Mouse (Mus musculus) CD4-positive helper T cell, adult 2 months (primary cell): Measurements from ENCODE around the gene Unc13d.

Experiments used
- DNase-seq: peaks from one replicate; pipeline ENCODE4 v3.0.0-alpha.2; 2012; ENCODE audit warnings: low read depth, missing footprints, low spot score

Unc13d gene

DNA sequence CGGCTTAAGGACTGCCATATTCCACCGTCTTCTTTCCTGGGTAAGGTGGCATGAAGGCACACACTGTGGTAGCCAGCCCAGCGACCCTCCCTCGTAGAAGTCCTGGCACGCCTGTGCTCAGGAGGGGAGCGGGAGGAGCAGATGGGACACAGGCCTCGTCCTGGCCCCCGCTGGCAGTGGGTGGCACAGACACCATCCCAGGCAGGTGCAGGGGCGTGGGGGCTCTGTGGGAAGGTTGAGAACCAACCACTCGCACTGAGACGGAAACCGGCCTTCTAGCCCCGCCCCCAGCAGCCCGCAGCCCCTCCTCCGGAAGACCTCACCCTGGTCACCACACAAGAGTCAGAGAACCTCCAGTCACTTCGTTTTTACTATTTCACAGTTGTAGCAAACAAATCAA lies 460 bp upstream of the Unc13d start:
- DNase-seq: peak; percentile 89

DNA sequence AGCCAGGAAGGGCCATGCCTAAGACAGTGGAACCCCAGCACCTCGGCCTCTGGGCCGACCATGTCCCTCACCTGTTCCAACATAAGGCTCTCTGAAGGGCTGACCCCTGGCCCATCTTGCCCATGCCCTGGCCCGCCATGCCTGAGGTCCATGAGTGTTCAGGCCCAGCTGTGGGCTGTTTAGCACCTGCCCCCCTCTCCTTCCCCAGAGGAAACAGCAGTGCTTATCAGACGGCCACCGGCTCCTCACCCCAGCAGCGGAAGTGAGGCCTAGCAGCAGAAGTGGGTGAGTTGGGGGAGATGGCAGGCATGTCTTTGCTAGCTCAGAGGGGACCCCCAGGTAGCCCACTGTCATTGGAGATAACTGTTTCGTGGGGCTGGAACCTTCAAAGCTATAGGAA lies 925 bp downstream of the Unc13d start:
- DNase-seq: peak; percentile 66

DNA sequence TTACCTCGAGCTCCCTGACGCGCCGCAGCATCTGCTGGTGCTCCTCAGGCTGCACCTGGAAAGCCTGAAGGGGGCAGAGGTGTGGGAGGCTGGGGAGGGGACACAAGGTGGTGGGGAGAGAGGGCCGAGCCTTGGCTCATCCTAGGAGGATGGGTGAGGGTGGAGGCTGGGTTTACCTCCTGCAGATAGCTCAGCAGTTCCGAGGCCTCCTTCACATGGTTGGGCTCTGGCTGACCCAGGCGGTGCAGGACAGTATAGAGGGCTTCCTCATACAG lies 1.6 kb downstream of the Unc13d start:
- DNase-seq: peak; percentile 34

DNA sequence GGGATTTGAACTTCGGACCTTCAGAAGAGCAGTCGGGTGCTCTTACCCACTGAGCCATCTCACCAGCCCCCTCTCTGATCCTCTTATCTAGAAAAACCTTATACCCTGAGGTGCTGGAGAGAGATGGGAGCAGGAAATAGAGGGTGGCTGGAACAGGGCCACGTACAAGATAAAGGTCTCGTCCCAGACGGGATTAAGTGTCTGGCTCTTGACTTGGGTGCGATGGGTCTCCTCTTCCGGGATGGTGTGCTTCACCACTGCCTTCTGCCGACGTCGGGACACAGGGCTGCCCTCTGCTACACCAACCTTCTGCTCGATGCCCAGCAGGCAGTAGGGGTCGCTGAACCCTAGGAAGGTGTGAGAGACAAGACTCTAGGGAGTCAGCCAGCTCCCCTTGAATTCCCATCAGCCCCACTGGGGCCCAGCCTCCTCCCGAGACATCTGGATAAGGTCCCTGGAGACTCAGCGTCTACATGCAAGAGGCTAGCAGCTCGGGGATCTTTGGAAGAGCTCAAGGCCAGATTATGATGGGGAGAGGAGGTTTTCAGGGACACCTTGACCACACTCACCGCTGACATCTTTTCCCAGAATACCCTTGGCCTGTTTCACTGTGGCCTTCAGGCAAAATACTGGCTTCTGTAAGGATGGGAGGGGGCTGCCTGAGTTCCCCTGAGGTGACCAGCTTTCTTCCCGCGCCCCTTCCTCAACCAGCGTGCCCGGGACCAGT lies 2.1 kb downstream of the Unc13d start:
- no peak for DNase-seq

DNA sequence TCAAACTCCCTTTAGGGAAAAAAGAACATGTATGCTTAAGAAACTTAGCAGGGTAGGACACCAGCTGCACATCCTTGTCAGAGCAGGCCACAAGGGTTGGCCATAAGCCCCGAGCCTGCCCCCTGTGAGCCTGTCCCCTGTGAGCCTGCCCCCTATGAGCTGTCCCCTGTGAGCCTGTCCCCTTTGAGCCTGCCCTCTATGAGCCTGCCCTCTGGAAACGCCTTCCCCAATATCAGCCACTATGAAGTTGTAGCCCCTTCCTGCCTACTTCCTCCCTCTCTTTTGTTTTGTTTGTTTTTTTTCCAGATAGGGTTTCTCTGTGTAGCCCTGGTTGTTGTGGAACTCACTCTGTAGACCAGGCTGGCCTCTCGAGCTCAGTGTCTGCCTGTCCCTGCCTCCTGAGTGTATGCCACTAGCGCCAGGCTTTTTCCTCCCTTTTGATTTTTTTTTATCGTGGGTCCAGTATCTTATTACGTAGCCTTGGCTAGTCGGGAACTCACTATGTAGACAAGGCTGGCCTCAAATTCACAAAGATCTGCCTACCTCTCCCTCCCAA lies 3.2 kb downstream of the Unc13d start:
- DNase-seq: no peak

DNA sequence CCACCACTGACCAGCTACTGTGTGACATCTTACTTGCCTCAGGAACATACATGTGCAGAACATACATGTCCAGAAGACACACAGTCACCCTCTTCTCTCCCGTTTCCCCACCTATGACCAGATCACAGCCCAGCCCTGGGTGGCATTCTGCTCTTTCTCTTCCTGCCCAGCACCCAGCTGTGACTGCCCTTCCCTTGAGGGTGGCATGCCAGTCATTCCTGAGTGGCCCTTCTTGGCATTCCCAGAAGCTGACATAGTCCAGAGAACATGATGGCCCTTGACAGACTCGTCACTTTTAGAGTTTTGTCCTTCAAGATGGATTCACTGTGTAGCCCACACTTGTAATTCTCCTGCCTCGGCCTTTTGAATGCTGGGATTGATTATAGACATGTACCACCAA lies 5.2 kb downstream of the Unc13d start:
- no peak for DNase-seq

DNA sequence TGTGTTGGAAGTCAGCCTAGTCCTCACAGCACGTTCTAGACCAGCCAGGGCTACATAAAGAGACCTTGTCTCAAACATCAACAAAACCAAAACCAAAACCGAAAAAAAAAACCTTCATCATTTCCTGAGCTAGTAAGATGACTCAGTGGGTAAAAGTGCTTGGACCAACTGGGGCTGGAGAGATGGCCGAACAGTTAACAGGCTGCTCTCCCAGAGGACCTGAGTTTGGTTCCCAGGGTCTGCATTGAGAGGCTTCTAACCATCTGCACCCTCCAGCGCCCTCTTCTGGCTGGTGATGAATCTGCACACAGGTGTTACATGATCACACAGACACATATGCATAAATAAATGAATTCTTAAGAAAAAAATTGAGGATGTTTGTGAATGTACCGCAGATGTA lies 6.3 kb downstream of the Unc13d start:
- peak; percentile 72 for DNase-seq

DNA sequence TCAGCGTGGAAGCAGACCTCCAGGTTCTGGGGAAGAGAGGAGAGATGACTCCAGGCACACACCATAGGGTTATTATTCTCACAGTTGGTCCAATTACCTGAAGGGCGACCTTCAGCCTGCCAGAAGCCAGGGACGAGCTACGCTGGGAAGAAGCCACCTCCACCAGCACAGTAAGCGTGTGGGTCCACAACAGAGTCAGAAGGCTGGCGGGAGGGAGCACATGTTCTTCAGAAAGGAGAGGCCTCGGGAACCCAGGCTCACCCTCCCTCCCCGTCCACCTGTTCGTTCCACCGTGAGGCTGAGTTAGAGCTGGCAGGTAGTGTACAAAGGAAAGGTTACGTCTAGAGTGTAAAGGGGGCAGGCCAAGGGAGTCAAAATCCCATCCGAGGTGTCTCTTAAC lies 12.4 kb downstream of the Unc13d start:
- DNase-seq: no peak

DNA sequence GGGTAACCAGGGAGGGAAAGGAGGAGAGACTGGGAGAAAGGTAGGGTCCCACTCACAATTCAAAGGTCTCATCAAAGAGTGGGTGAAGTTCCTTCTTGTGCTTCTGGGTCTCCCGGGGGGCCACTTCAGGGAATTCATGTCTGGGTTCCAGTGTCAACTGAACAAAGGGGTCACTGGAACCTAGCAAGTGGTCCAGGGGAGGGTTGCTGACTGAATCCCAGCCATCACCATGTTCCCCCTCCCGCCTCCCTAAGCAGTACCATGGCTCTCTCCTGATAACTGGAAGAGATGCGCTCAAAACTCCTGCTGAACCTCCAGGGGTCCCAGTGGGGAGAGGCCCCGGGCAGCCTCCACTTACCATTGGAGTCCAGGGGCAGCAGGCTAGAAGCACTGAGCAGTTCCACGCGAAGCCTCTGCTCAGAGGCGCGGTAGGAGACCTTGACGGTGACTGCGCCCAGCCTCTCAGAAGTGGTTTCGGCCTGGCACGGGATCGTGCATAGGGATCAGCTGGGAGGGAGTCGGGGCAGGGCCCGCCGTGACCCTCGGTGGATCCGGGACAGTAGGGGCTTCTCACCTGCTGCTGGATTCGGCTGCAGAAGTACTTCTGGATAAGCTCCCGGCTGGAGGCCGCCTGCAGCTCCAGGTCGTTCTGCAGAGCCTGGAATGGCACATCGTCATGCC lies 13.4 kb downstream of the Unc13d start:
- no peak for DNase-seq

DNA sequence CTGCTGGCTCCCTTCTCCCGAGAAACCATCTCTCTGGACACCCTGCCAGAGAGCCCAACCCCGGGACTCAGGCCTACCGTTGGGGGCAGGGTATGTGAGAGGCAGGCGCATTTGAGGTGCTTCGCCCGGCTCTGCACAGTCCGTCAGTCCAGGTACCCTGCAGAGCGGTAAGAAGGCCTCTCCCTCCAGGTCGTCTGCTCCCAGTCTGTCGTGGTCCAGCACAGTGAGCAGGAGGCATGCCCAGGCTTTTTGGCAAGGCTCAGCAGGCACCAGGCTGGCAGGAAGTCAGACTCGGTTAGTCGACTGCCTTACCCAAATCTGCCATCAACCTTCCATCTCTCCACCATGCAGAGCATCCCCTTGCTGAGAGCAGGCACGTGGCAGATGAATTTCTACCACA lies 14.2 kb downstream of the Unc13d start:
- DNase-seq: no peak

DNA sequence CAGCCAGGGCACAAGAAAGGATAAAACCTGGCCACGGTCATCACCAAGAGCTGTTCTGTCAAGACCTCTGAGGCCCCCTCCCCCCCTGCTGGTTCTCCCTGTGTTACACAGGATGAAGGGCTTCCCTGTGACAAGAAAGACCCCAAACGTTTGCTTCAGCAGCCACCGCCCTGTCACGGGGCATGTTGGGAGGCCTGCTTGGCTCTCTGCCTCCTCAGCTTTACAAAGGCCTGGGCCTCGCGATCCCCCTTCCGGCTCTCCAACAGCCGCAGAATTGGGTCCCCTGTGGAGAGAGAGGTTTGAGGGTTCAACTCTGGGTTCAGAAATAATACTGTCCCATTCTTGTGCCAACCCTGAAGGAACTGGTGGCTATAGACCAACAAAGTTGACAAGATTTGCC lies 15.2 kb downstream of the Unc13d start:
- no peak for DNase-seq

DNA sequence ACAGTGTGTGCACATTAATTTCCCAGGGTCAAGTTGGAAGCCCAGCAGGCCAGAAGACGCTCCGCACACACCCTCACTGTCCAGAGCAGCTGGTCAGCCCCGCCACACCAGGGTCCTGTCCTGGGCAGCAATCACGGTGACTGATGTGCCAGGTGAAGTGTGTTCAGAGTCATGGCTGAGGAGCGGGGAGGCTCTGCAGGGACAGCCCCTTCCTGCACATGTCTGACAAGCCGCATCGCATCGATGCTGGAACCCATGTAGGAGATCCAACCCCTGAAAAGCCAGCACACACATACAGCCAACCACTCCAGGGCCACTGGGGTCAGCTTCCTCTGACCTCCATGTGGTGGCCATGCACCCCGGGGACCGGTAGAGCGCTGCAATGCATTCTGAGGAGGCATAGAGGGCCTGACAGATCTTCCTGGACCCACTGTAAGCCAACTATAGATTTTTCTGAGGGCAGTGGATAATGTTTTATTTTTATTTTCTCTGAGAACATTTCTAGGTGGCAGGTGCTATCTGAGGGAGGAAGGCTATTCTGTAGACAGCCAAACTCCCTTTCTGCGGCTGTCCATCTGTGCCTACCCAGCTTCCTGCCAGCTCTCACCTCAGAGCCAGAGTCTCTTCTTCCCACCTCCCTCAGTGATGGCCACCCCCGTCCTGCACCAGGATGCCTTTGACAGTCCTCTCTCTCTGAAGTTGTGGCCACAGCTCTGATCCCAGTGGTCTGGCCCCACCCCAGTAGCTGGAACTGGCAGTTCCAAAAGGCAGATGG lies 15.9 kb downstream of the Unc13d start:
- DNase-seq: no peak

DNA sequence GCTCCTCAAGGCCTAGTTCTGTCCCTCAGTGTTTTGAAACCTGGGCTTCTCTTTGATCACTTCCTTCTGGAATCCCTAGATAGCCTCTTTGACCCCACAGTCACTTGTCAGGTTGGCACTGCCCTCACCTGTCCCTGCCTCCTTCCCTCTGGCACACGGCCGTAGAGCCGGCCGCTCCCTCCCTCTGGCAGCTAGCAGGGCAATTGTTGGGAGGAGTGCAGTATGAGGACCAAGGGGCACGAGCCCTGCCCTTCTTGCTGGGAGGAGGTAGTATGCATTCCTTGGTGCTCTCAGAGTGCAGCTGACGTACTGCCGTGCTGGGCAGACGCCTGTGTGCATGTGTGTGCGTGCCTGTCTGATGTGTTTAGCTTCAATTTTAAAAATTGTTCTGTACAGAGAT lies 17.2 kb downstream of the Unc13d start:
- no peak for DNase-seq

DNA sequence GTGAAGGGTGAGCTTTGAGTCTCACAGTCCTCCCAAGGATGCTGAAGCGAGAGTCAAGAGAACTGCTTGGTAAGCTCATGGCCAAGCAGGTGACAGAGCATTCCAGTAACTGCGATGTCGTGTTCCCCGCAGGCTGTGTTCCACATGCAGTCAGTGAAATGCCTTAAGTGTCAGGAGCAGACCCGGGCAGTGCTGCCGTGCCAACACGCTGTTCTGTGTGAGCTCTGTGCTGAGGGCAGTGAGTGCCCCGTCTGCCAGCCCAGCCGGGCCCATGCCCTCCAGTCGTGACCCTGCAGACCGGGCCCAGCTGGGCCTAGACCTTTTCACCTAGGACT lies 18.1 kb downstream of the Unc13d start:
- DNase-seq: no peak

DNA sequence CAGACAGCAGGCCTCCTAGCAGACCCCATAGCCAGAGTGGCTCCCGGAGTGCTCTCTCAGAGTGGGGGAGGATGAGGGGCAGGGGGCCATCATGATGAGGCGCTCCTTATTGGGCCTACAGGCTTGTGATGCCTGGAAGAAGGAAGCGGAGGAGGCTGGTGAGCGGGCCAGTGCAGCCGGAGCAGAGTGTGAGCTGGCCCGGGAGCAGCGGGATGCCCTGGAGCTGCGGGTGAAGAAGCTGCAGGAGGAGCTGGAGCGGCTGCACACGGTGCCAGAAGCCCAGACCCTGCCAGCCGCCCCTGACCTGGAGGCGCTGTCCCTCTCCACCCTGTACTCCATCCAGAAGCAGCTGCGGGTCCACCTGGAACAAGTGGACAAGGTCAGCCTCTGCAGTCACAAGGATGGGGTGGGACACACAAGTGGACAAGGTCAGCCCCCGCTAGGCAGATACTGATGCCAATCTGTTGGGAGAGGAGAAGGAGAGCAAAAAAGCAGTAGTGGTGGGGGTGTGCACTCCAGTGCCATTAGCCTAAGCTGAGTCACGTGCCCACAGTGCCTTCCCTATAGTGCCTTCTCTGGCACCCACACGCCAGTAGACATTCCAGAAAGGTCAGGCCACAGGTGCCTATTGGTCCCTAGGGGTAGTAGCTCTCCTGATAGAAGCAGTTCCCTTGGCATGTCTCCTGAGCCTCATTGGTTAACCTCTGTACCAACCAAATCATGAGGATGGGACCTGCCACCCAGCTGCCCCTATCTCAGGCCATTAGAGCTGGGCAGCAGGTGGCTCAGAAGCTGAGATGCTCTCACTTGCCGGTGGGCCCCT lies 18.7 kb downstream of the Unc13d start:
- no peak for DNase-seq

DNA sequence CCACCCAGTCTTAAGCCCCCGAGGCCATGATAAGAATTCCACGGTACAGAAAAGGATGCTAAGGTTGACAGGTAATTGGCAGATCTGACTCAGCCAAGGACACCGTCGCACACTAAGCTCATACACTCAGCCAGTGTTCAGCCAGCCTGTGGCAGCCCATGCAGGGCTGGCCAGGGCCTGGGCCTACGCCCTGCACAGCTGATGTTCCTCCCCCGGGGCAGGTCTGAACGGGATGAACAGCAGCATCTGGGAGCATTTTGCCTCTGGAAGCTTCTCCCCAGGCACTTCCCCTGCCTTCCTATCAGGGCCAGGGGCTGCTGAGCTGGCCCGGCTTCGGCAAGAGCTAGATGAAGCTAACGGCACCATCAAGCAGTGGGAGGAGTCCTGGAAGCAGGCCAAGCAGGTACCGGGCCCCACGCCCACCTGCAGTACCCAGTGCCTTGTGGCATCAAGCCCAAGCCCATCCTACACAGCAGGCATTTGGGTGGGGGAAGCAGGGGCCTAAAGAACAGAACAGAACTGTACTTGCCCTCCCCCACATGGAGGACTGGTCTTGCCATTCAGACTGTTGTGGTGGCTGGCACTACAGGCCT lies 19.6 kb downstream of the Unc13d start:
- no peak for DNase-seq

DNA sequence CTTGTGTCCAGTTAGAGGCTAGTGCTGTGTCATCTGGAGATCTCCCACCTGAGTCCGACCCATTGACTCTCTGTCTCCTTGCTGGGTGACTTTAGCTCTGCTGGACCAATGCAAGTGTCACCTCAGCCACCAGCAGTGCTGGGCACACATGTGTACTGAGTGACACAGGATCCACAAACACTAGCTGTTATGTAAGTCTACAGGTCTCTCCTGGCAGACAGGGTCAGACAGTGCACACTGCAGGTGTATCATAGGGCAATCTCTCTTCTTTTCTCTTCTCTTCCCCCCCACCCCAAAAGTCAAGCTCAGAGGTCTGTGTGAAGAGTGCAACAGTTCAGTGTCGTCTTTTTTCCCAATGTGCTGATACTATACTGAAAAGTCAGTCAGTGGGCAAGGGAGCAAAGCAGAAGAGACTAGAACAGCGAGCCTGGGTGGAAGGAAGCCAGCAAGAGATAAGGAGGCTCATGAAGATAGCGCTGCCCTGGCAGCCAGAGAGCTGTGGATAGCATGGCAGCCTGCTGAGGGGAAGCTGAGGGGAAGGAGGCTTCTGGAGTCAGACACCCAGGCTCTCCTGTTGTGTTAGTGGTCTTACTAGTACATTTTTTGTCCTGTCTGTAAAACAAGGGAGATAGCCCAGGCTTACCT lies 20.4 kb downstream of the Unc13d start:
- no peak for DNase-seq

DNA sequence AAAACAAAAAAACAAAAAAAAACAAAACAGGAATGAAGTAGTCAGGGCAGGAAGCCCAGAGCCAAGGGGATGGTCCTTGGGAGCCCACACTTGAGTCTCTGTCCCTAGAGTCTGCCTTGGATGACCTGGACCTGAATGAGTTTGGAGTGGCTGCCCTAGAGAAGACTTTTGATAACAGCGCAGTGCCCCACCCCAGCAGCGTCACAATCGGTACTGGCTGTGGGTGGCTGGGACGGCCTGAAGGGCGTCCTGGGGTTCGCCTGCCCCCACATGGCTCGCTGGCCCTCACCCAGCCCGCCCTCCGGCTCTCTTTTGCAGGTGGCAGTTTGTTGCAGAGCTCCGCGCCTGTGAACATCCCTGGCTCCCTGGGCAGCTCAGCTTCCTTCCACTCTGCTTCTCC lies 21.9 kb downstream of the Unc13d start:
- no peak for DNase-seq

DNA sequence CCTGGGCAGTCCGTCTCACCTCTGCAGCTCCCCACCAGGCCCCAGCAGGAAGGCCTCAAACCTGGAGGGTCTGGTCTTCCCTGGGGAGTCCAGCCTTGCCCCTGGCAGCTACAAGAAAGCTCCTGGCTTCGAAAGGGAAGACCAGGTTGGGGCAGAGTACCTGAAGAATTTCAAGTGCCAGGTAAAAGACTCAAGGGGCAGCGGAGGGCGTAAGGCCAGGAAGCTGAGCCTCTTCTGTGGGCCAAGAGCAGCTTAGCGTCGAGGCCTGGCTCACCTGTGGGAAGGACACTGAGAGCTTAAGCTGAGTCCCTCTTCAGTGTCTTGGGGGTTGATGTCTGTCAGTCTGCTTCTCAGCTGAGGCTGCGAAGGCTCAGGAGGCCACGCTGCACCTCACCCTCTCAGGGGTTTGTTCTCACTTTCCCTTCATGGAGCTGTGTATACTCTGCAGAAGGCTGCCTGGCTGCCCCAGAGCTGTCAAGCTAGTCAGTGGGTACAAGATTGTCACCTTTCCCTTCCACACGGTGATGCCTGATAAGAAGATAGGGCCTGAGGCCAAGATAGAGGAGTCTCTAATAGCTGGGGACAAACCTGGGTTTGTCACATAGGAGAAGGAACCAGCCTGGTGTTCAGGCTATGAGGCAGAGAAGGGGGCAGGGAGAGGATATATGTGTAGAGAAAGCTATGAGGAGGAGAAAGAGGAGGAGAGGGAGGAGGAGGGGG lies 24.1 kb downstream of the Unc13d start:
- no peak for DNase-seq

DNA sequence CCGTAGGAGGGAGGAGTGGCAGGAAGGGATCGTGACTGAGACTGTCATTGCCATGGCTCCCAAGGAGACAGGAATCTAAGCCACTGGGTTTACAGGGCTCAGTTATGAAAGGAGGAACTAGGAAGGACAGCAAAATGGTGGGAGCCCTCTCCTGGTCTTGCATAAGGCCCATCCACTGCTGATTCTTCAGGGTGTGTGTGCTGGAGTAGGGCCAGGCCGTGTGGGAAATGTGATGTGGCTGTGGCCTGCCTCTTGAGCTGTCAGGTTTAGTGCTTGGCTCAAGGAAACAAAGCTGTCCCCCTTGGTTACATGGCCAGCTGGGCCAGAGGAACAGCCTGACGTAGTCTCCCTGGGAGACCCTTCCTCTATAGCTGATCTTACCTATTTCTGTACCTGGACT lies 27.6 kb downstream of the Unc13d start:
- no peak for DNase-seq
